Mouse (Mus musculus): Measurements from ENCODE around the gene Fam173a.
A peak's percentile ranks its signal among the peaks of the same experiment; 100 is the strongest.

GRCm38 (mm10) chr17:25813471-25813870 lies 20.8 kb upstream of the Fam173a start:
- TF ChIP-seq CTCF (IDR thresholded peaks at IDR 0.05): peak; percentile 80
- no peak for TF ChIP-seq EP300 (IDR thresholded peaks at IDR 0.05)
